Mouse (Mus musculus) MEL (cell line): ENCODE measurements around the gene Ndufa13. TPM values are rescaled to one million over a fixed set of nuclear protein-coding genes. Genes with fewer than 3 reads are reported as not detected.

Experiments
- DNase-seq: peaks from one replicate; pipeline ENCODE4 v3.0.0; 2011; ENCODE audit warnings: low read depth, low spot score
- H3K27ac ChIP-seq: 2 replicates; pipeline ENCODE4 v1.5.1; 2012; ENCODE audit warnings: low read depth, mild to moderate bottlenecking, control low read depth, low read length, moderate library complexity; ENCODE audit not compliant: control insufficient read depth
- H3K27me3 ChIP-seq, 2 experiments: fragments of 150-350 bp in 1 of 2; sonication (generic) in 1 of 2; 2 replicates each; pipeline ENCODE4 v1.6.1; 2012; ENCODE audit warnings: low read length in 2 of 2, mild to moderate bottlenecking in 2 of 2, improper control_type of control experiment in 1 of 2, moderate library complexity in 1 of 2; ENCODE audit not compliant: insufficient read depth in 2 of 2, control insufficient read depth in 1 of 2
- H3K36me3 ChIP-seq, 2 experiments: 2 replicates each; pipeline ENCODE4 v1.6.1; 2012 to 2014; ENCODE audit warnings: low read length in 2 of 2, improper control_type of control experiment in 1 of 2, inconsistent platforms in 1 of 2, mild to moderate bottlenecking in 1 of 2; ENCODE audit not compliant: insufficient read depth in 2 of 2, control insufficient read depth in 1 of 2
- H3K4me1 ChIP-seq, 2 experiments: fragments of 150-350 bp in 1 of 2; sonication (generic) in 1 of 2; 2 replicates each; pipeline ENCODE4 v1.6.1; 2012; ENCODE audit warnings: low read length in 2 of 2, improper control_type of control experiment in 1 of 2, mild to moderate bottlenecking in 1 of 2; ENCODE audit not compliant: insufficient read depth in 2 of 2, control insufficient read depth in 1 of 2
- H3K4me3 ChIP-seq, 2 experiments: fragments of 150-350 bp in 1 of 2; sonication (generic) in 1 of 2; 2 replicates each; pipeline ENCODE4 v1.5.1; 2012; ENCODE audit warnings: low read depth in 2 of 2, low read length in 2 of 2, mild to moderate bottlenecking in 2 of 2, moderate library complexity in 2 of 2, control low read depth in 1 of 2, improper control_type of control experiment in 1 of 2; ENCODE audit not compliant: control insufficient read depth in 1 of 2, insufficient read depth in 1 of 2
- H3K79me2 ChIP-seq: 2 replicates; pipeline ENCODE4 v1.6.1; 2012; ENCODE audit warnings: mild to moderate bottlenecking, low read length, moderate library complexity; ENCODE audit not compliant: control insufficient read depth, poor library complexity, insufficient read depth
- H3K9ac ChIP-seq: 2 replicates; pipeline ENCODE4 v1.6.1; 2012; ENCODE audit warnings: low read depth, mild to moderate bottlenecking, control low read depth, low read length, moderate library complexity; ENCODE audit not compliant: control insufficient read depth, poor library complexity, severe bottlenecking
- H3K9me3 ChIP-seq: fragments of 150-350 bp; sonication (generic); replicated peaks from 2 replicates; pipeline ENCODE4 v1.6.1; 2012; ENCODE audit warnings: mild to moderate bottlenecking, low read length, improper control_type of control experiment, moderate library complexity; ENCODE audit not compliant: insufficient read depth
- BHLHE40 ChIP-seq: IDR thresholded peaks from 2 replicates; pipeline ENCODE4 v1.6.1; 2012; ENCODE audit warnings: low read depth, mild to moderate bottlenecking, inconsistent platforms, low read length, improper control_type of control experiment, borderline replicate concordance
- CHD2 ChIP-seq: IDR thresholded peaks from 2 replicates; pipeline ENCODE4 v1.6.1; 2011; ENCODE audit warnings: low read length, improper control_type of control experiment
- CTCF ChIP-seq, 3 experiments: IDR thresholded peaks in 2 of 3; conservative IDR thresholded peaks in 1 of 3; 2 replicates each; pipeline ENCODE4 v1.5.1; 2011 to 2012; ENCODE audit warnings: low read length in 3 of 3, low read depth in 2 of 3, mild to moderate bottlenecking in 2 of 3, improper control_type of control experiment in 1 of 3, inconsistent platforms in 1 of 3, mixed read lengths in 1 of 3, moderate library complexity in 1 of 3; ENCODE audit not compliant: control insufficient read depth in 1 of 3, insufficient read depth in 1 of 3, poor library complexity in 1 of 3, severe bottlenecking in 1 of 3
- E2F4 ChIP-seq: IDR thresholded peaks from 2 replicates; pipeline ENCODE4 v1.6.1; 2011; ENCODE audit warnings: low read depth, low read length, improper control_type of control experiment, borderline replicate concordance
- ELF1 ChIP-seq: IDR thresholded peaks from 2 replicates; pipeline ENCODE4 v1.6.1; 2014; ENCODE audit warnings: low read depth, mild to moderate bottlenecking, inconsistent platforms, low read length, improper control_type of control experiment, moderate library complexity
- GABPA ChIP-seq: IDR thresholded peaks from 2 replicates; pipeline ENCODE4 v1.6.1; 2012; ENCODE audit warnings: low read depth, mild to moderate bottlenecking, inconsistent platforms, low read length, improper control_type of control experiment, moderate library complexity
- GATA1 ChIP-seq: IDR thresholded peaks from 2 replicates; pipeline ENCODE4 v1.6.1; 2011; ENCODE audit warnings: low read depth, low read length, improper control_type of control experiment
- HCFC1 ChIP-seq: IDR thresholded peaks from 2 replicates; pipeline ENCODE4 v1.6.1; 2012; ENCODE audit warnings: low read depth, mild to moderate bottlenecking, inconsistent platforms, low read length, improper control_type of control experiment, moderate library complexity
- MAX ChIP-seq: IDR thresholded peaks from 2 replicates; pipeline ENCODE4 v1.6.1; 2011; ENCODE audit warnings: low read length, improper control_type of control experiment
- MAZ ChIP-seq: IDR thresholded peaks from 2 replicates; pipeline ENCODE4 v1.6.1; 2012; ENCODE audit warnings: low read depth, mild to moderate bottlenecking, inconsistent platforms, low read length, improper control_type of control experiment
- MYC ChIP-seq: IDR thresholded peaks from 2 replicates; pipeline ENCODE4 v1.6.1; 2011; ENCODE audit warnings: low read depth, mild to moderate bottlenecking, low read length, improper control_type of control experiment, moderate library complexity
- NELFE ChIP-seq: IDR thresholded peaks from 2 replicates; pipeline ENCODE4 v1.6.1; 2011; ENCODE audit warnings: low read depth, low read length, improper control_type of control experiment
- NRF1 ChIP-seq: IDR thresholded peaks from 2 replicates; pipeline ENCODE4 v1.6.1; 2014; ENCODE audit warnings: low read depth, mild to moderate bottlenecking, inconsistent platforms, low read length, improper control_type of control experiment, moderate library complexity; ENCODE audit not compliant: poor library complexity, insufficient read depth, severe bottlenecking
- POLR2AphosphoS5 ChIP-seq: IDR thresholded peaks from 2 replicates; pipeline ENCODE4 v1.6.1; 2012; ENCODE audit warnings: low read depth, borderline replicate concordance, mild to moderate bottlenecking, inconsistent platforms, low read length, moderate library complexity, mixed read lengths
- RAD21 ChIP-seq: IDR thresholded peaks from 2 replicates; pipeline ENCODE4 v1.6.1; 2011; ENCODE audit warnings: mild to moderate bottlenecking, low read depth, low read length, improper control_type of control experiment
- SIN3A ChIP-seq: IDR thresholded peaks from 2 replicates; pipeline ENCODE4 v1.6.1; 2012; ENCODE audit warnings: low read length, improper control_type of control experiment, inconsistent platforms
- SMC3 ChIP-seq: IDR thresholded peaks from 2 replicates; pipeline ENCODE4 v1.6.1; 2011; ENCODE audit warnings: low read depth, low read length, improper control_type of control experiment
- TBP ChIP-seq: IDR thresholded peaks from 2 replicates; pipeline ENCODE4 v1.8.0; 2011; ENCODE audit warnings: low read depth, low read length, improper control_type of control experiment
- UBTF ChIP-seq: IDR thresholded peaks from 2 replicates; pipeline ENCODE4 v1.6.1; 2012; ENCODE audit warnings: low read depth, mild to moderate bottlenecking, inconsistent platforms, low read length, improper control_type of control experiment, moderate library complexity, borderline replicate concordance; ENCODE audit not compliant: insufficient read depth
- USF2 ChIP-seq, 2 experiments: IDR thresholded peaks; 2 replicates each; pipeline ENCODE4 v1.6.1; 2011 to 2012; ENCODE audit warnings: improper control_type of control experiment in 2 of 2, low read length in 2 of 2, borderline replicate concordance in 1 of 2, inconsistent platforms in 1 of 2, low read depth in 1 of 2, mild to moderate bottlenecking in 1 of 2; ENCODE audit not compliant: insufficient read depth in 1 of 2
- ZKSCAN1 ChIP-seq: IDR thresholded peaks from 2 replicates; pipeline ENCODE4 v1.6.1; 2012; ENCODE audit warnings: low read depth, mild to moderate bottlenecking, inconsistent platforms, low read length, improper control_type of control experiment, moderate library complexity
- ZMIZ1 ChIP-seq: IDR thresholded peaks from 2 replicates; pipeline ENCODE4 v1.6.1; 2012; ENCODE audit warnings: low read depth, mild to moderate bottlenecking, inconsistent platforms, low read length, improper control_type of control experiment, moderate library complexity
- polyA plus RNA-seq, 2 experiments: library from polyadenylated mRNA; stranded (reverse) in 1 of 2; unstranded in 1 of 2; fragments of >175 nt in 1 of 2; fragments of >200 nt in 1 of 2; gene quantifications; 2 replicates each; pipeline versions ENCODE4 v1.2.1 to v1.2.4; 2012; ENCODE audit warnings: low replicate concordance in 2 of 2, low read depth in 1 of 2; ENCODE audit not compliant: insufficient read length in 2 of 2, insufficient read depth in 1 of 2, missing spikeins in 1 of 2
- total RNA-seq: library from RNA; depleted of rRNA; stranded (reverse); fragments of 300-350 nt; gene quantifications from 2 replicates; pipeline ENCODE4 v1.2.3, GENCODE M21; 2012

The Ndufa13 gene
- total and polyA plus RNA-seq, 3 experiments: 97.7 to 114 TPM; not detected in 1

DNA sequence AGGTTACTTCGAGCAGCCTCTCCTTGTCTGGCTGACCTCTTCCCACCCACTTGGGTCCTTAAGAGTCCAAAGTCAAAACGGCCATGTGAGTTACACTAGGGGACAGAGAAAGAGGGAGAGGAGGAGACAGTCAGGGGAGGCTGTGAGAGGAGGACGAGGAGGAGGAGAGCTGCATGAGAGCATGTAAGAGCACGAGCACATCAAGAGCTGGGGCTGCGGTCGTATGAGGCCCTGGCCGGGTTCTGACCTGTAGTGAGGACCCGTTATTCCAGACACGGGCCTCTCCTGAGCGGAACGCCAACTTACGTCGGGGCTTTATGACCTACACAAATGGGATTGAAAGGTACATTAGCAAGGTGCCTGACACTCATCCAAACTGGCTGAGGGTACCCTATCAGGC lies 9.6 kb upstream of the Ndufa13 start:
- no peaks in the 10 kb centered on the region for H3K27me3 ChIP-seq
- DNase-seq: no peak
- TF ChIP-seq NELFE (no peak), UBTF (no peak), RAD21 (no peak), CTCF (IDR thresholded peaks at IDR 0.05 in 2 of 3, conservative IDR thresholded peaks at IDR 0.05 in 1 of 3; ENCODE audit: control insufficient read depth in 1 of 3, insufficient read depth in 1 of 3, low read depth in 2 of 3, low read length in 3 of 3, poor library complexity in 1 of 3, severe bottlenecking in 1 of 3) (no peak), NRF1 (no peak), MAZ (no peak), USF2 (IDR thresholded peaks at IDR 0.05; ENCODE audit: borderline replicate concordance in 1 of 2, insufficient read depth in 1 of 2, low read depth in 1 of 2, low read length in 2 of 2) (no peak), BHLHE40 (no peak), GATA1 (no peak), SMC3 (no peak), SIN3A (no peak), MYC (no peak), CHD2 (no peak), TBP (no peak)
- H3K79me2 ChIP-seq: no peaks in the 10 kb centered on the region
- no peak overlapping the region for H3K9ac ChIP-seq
- H3K9me3 ChIP-seq: no peaks in the 10 kb centered on the region
- no peak overlapping the region for H3K4me3 ChIP-seq
- H3K27ac ChIP-seq: no peak overlapping the region
- H3K36me3 ChIP-seq: peaks cover 0 to 8% of the 10 kb centered on the region in 2 experiments; a peak in 2 of 4 replicates
- no peaks in the 10 kb centered on the region for H3K4me1 ChIP-seq

DNA sequence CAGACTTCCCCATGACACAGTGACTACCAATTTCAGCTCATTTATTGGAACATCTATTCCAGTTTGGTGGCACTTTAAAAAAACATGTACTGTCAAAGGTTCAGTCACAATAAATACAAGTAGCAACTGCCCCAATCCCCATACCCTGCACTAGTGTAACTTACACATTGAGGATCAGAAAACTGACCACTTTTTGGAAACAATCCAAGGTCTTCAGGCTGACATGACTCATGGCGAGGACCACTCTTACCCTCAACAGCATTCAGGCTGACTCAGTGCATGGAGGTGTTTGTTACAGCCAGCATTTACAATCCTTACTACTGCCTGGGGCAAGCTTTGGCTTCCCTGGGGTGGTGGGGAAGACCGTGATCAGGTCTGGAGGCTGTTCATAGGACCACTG lies 4.7 kb upstream of the Ndufa13 start:
- no peak overlapping the region for H3K9ac ChIP-seq
- no peak overlapping the region for H3K27ac ChIP-seq
- no peak for TF ChIP-seq ZMIZ1
- no peak for TF ChIP-seq POLR2AphosphoS5
- TF ChIP-seq E2F4: no peak
- TF ChIP-seq NELFE: no peak
- TF ChIP-seq USF2 (IDR thresholded peaks at IDR 0.05; ENCODE audit: borderline replicate concordance in 1 of 2, insufficient read depth in 1 of 2, low read depth in 1 of 2, low read length in 2 of 2): no peak
- no peak for TF ChIP-seq MAX
- TF ChIP-seq HCFC1: no peak
- TF ChIP-seq ELF1: no peak
- TF ChIP-seq ZKSCAN1: no peak
- no peak for TF ChIP-seq MYC
- no peak for TF ChIP-seq SMC3
- TF ChIP-seq CTCF (IDR thresholded peaks at IDR 0.05 in 2 of 3, conservative IDR thresholded peaks at IDR 0.05 in 1 of 3; ENCODE audit: control insufficient read depth in 1 of 3, insufficient read depth in 1 of 3, low read depth in 2 of 3, low read length in 3 of 3, poor library complexity in 1 of 3, severe bottlenecking in 1 of 3): no peak
- no peak for TF ChIP-seq GATA1
- TF ChIP-seq GABPA: no peak
- H3K27me3 ChIP-seq: no peaks in the 10 kb centered on the region
- no peak overlapping the region for H3K4me3 ChIP-seq
- peaks cover 0 to 7% of the 10 kb centered on the region in 2 experiments; a peak in 3 of 4 replicates for H3K36me3 ChIP-seq
- DNase-seq: peak; percentile 35
- H3K79me2 ChIP-seq: peaks cover 8% of the 10 kb centered on the region
- H3K9me3 ChIP-seq: no peaks in the 10 kb centered on the region
- peaks cover 0 to 15% of the 10 kb centered on the region in 2 experiments; a peak in 2 of 4 replicates for H3K4me1 ChIP-seq
